Mouse (Mus musculus): ENCODE results near the gene Zfp704.

The Zfp704 gene

GRCm38 (mm10) chr3:9424637-9425036 lies 185.2 kb downstream of the Zfp704 start:
- DNase-seq (ENCODE audit: low spot score): no peak

GRCm38 (mm10) chr3:9423669-9424068 lies 186.2 kb downstream of the Zfp704 start:
- DNase-seq (ENCODE audit: low spot score): no peak

- DNase-seq (ENCODE audit: low spot score): no peak
Observed at GRCm38 (mm10) chr3:9408896-9409295, 201.0 kb downstream of the Zfp704 start.

- no peak for DNase-seq (ENCODE audit: low spot score)
Observed at GRCm38 (mm10) chr3:9407801-9408200, 202.1 kb downstream of the Zfp704 start.

GRCm38 (mm10) chr3:9407119-9407546 lies 202.8 kb downstream of the Zfp704 start:
- no peak for DNase-seq (ENCODE audit: low spot score)

GRCm38 (mm10) chr3:9405341-9405740 lies 204.5 kb downstream of the Zfp704 start:
- no peak for DNase-seq (ENCODE audit: low spot score)

- no peak for DNase-seq (ENCODE audit: low spot score)
Observed at GRCm38 (mm10) chr3:9403255-9404050, 206.4 kb downstream of the Zfp704 start.

- DNase-seq (ENCODE audit: low spot score): no peak
Observed at GRCm38 (mm10) chr3:9402836-9403235, 207.0 kb downstream of the Zfp704 start.

GRCm38 (mm10) chr3:9402345-9402744 lies 207.5 kb downstream of the Zfp704 start:
- no peak for DNase-seq (ENCODE audit: low spot score)

- DNase-seq (ENCODE audit: low spot score): no peak
Observed at GRCm38 (mm10) chr3:9401685-9402084, 208.2 kb downstream of the Zfp704 start.

- DNase-seq (ENCODE audit: low spot score): no peak
Observed at GRCm38 (mm10) chr3:9400886-9401221, 209.0 kb downstream of the Zfp704 start.

GRCm38 (mm10) chr3:9400201-9400885 lies 209.5 kb downstream of the Zfp704 start:
- DNase-seq (ENCODE audit: low spot score): no peak

- no peak for DNase-seq (ENCODE audit: low spot score)
Observed at GRCm38 (mm10) chr3:9398271-9398670, 211.6 kb downstream of the Zfp704 start.
